Comparison of ENCODE assay signal across 9 mouse cellular contexts in the genomic region with DNA sequence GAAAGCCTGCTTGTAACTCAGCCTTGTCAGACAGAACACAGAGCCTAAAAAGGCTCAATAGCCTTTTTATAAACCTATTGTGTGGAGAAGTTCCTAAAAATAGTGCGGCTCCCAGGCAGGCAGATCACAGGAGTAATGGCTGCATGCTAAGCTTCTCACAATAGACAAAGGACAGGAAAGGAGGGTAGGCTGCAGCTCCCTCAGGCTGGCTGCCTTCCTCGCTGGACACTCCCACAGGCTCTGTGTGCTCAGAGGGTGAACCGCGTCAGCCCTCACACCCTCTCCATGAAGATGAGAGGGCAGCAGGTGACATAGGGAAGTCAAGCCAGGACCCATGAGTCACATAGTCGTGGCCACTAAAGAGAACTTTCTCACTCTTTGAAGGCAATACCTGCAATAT. TPM values are rescaled to one million over a fixed set of nuclear protein-coding genes. Genes with fewer than 3 reads are reported as not detected.
DNase-seq lines count a peak whose midpoint lies in the region; ATAC-seq and TF ChIP-seq lines count a peak whose summit lies in the region.
"Had no signal": no experiment of that assay in that cellular context is flagged by ENCODE, and none has a peak within 500 bp of the region (broad histone marks: within the 10 kb centered on the region; RNA-seq: fewer than 3 reads in every experiment).

No protein-coding gene starts in this region.

- peaks cover 33% of the 10 kb centered on the region for H3K4me1 ChIP-seq in lung, embryonic 14.5 days (ENCODE audit: insufficient read depth)
- peaks cover 26% of the 10 kb centered on the region for H3K4me1 ChIP-seq in forebrain, postnatal 0 days (ENCODE audit: insufficient read depth)
- H3K4me1 ChIP-seq in intestine, postnatal 0 days (replicated peaks; ENCODE audit: control insufficient read depth, insufficient read depth, low read length), result peaks cover 6% of the 10 kb centered on the region; the same call in 1 of the 2 replicates
- peaks cover 9% of the 10 kb centered on the region for H3K4me1 ChIP-seq in small intestine, adult 2 months (ENCODE audit: control insufficient read depth, insufficient read depth, insufficient read length, low read length)

- H3K27ac ChIP-seq in lung, embryonic 14.5 days (ENCODE audit: low read depth), result peak overlapping the region; percentile 71
- peak overlapping the region; percentile 73 for H3K27ac ChIP-seq in forebrain, postnatal 0 days (ENCODE audit: low read depth, low read length)
- no peak overlapping the region for H3K27ac ChIP-seq in intestine, postnatal 0 days (ENCODE audit: low read depth, low read length)
- H3K27ac ChIP-seq in small intestine, adult 2 months (ENCODE audit: insufficient read depth, low read depth, low read length), result peak overlapping the region; percentile 24; the same call in 1 of the 2 replicates
- H3K27ac ChIP-seq: liver, embryonic 15.5 days had no signal

- no peaks in the 10 kb centered on the region for H3K9me3 ChIP-seq in lung, embryonic 14.5 days (ENCODE audit: low read depth, low read length)
- H3K9me3 ChIP-seq in forebrain, postnatal 0 days (ENCODE audit: low read length), result no peaks in the 10 kb centered on the region
- H3K9me3 ChIP-seq in intestine, postnatal 0 days (ENCODE audit: control insufficient read depth), result no peaks in the 10 kb centered on the region
- H3K9me3 ChIP-seq: liver, embryonic 15.5 days had no signal

- no peak overlapping the region for H3K4me3 ChIP-seq in lung, embryonic 14.5 days (ENCODE audit: low read depth, low read length)
- no peak overlapping the region for H3K4me3 ChIP-seq in forebrain, postnatal 0 days (ENCODE audit: low read depth, low read length)
- no peak overlapping the region for H3K4me3 ChIP-seq in intestine, postnatal 0 days (ENCODE audit: low read depth, low read length)
- no peak overlapping the region for H3K4me3 ChIP-seq in small intestine, adult 2 months (ENCODE audit: low read depth, low read length)
- H3K4me3 ChIP-seq: liver, embryonic 15.5 days had no signal

- H3K9ac ChIP-seq in lung, embryonic 14.5 days, result no peak overlapping the region
- peak overlapping the region; percentile 22; the same call in 1 of the 2 replicates for H3K9ac ChIP-seq in forebrain, postnatal 0 days
- H3K9ac ChIP-seq in intestine, postnatal 0 days (ENCODE audit: low read depth, low read length), result no peak overlapping the region
- H3K9ac ChIP-seq: liver, embryonic 15.5 days had no signal

- no peak overlapping the region for H3K4me2 ChIP-seq in lung, embryonic 14.5 days
- H3K4me2 ChIP-seq in forebrain, postnatal 0 days (ENCODE audit: low read depth), result no peak overlapping the region
- no peak overlapping the region for H3K4me2 ChIP-seq in intestine, postnatal 0 days (replicated peaks; ENCODE audit: low read depth)
- H3K4me2 ChIP-seq: liver, embryonic 15.5 days had no signal

- TF ChIP-seq CTCF in lung, embryonic 14.5 days (IDR thresholded peaks at IDR 0.05; ENCODE audit: low read depth), result no peak
- no peak for TF ChIP-seq CTCF in forebrain, postnatal 0 days (IDR thresholded peaks at IDR 0.05; ENCODE audit: low read depth)
- TF ChIP-seq CTCF in intestine, postnatal 0 days (IDR thresholded peaks at IDR 0.05; ENCODE audit: low read depth), result no peak
- no peak for TF ChIP-seq CTCF in small intestine, adult 2 months (IDR thresholded peaks at IDR 0.05; ENCODE audit: extremely low read depth, insufficient read length, insufficient replicate concordance, low read depth, low read length)

- TF ChIP-seq POLR2A in small intestine, adult 2 months (IDR thresholded peaks at IDR 0.05; ENCODE audit: low read depth, low read length), result no peak

- 34% methylated on average over 5 of the region's 5 CpGs for WGBS in lung, embryonic 14.5 days
- 9% methylated on average over 5 of the region's 5 CpGs for WGBS in forebrain, postnatal 0 days
- WGBS in intestine, postnatal 0 days, result 32% methylated on average over 5 of the region's 5 CpGs
- WGBS in small intestine, adult 2 months, result 47% methylated on average over 5 of the region's 5 CpGs

- peak; percentile 53 for DNase-seq in lung, embryonic 14.5 days
- DNase-seq in lung, postnatal 14 days, result no peak
- DNase-seq in forebrain, postnatal 0 days, result no peak
- no peak for DNase-seq in spleen, postnatal 10 days (ENCODE audit: low spot score in 2 of 2)
- DNase-seq in layer of hippocampus, postnatal 14 days (ENCODE audit: low spot score in 2 of 2), result no peak
- DNase-seq in gastrocnemius, postnatal 10 days, result no peak

- H3K36me3 ChIP-seq in lung, embryonic 14.5 days (ENCODE audit: insufficient read depth), result no peaks in the 10 kb centered on the region; the same call in 1 of the 2 replicates
- H3K36me3 ChIP-seq in forebrain, postnatal 0 days (ENCODE audit: insufficient read depth), result no peaks in the 10 kb centered on the region
- H3K36me3 ChIP-seq in intestine, postnatal 0 days (ENCODE audit: control insufficient read depth, insufficient read depth), result 0 out of 2 replicates have a peak, but pooled peaks cover 3% of the 10 kb centered on the region
- H3K36me3 ChIP-seq in small intestine, adult 2 months (ENCODE audit: control insufficient read depth, insufficient read depth, low read length), result no peaks in the 10 kb centered on the region
- H3K36me3 ChIP-seq: liver, embryonic 15.5 days had no signal

- H3K27me3 ChIP-seq in lung, embryonic 14.5 days (ENCODE audit: insufficient read depth, low read length), result no peaks in the 10 kb centered on the region
- H3K27me3 ChIP-seq in forebrain, postnatal 0 days (ENCODE audit: insufficient read depth, low read length), result no peaks in the 10 kb centered on the region
- no peaks in the 10 kb centered on the region for H3K27me3 ChIP-seq in intestine, postnatal 0 days (replicated peaks; ENCODE audit: control insufficient read depth, insufficient read depth, low read length)
- no peaks in the 10 kb centered on the region for H3K27me3 ChIP-seq in small intestine, adult 2 months (ENCODE audit: control insufficient read depth, insufficient read depth, low read length)
- H3K27me3 ChIP-seq: liver, embryonic 15.5 days had no signal

- peak; percentile 58; the same call in 1 of the 2 replicates for ATAC-seq in lung, embryonic 14.5 days (ENCODE audit: insufficient read depth)
- ATAC-seq in forebrain, postnatal 0 days, result peak; percentile 67; the same call in 1 of the 2 replicates
- 0 out of 2 replicates have a peak, but pooled peaks have one; percentile 35 for ATAC-seq in intestine, postnatal 0 days

RNA-seq across cellular contexts. Expression of gene Sipa1l2, which starts 55.7 kb away (rescaled TPM):
- polyA plus RNA-seq in lung, embryonic 14.5 days (2014; fragmentation: Nextera tagmentation; extraction: Ambion mirVana), result 13.2 and 14.2 TPM in 2 replicates
- total RNA-seq in forebrain, postnatal 0 days (2014; rRNA removed), result 36.7 and 44.3 TPM in 2 replicates
- 8.7 and 10.6 TPM in 2 replicates for polyA plus RNA-seq in forebrain, postnatal 0 days (2015; fragmentation: Nextera tagmentation; extraction: Ambion mirVana)
- 4.5 and 5.3 TPM in 2 replicates for polyA plus RNA-seq in intestine, postnatal 0 days (2015; fragmentation: Nextera tagmentation; extraction: Ambion mirVana)
- 6.3 and 9.7 TPM in 2 replicates for polyA plus RNA-seq in small intestine, adult 2 months (2012; rRNA removed)
- total RNA-seq in layer of hippocampus, postnatal 14 days (2021), result 10 to 100 TPM; 36.9 to 42.0 TPM
- total RNA-seq in gastrocnemius, postnatal 10 days (2021), result 10 to 100 TPM; 12.9 to 16.7 TPM
